ENCODE assay signal across 13 mouse cellular contexts in genomic region chr16:21405224-21405969, GRCm38 (mm10). TPM values are rescaled to one million over a fixed set of nuclear protein-coding genes. Genes with fewer than 3 reads are reported as not detected.
DNase-seq lines count a peak whose midpoint lies in the region; ATAC-seq lines count a peak whose summit lies in the region.
"Had no signal": no experiment of that assay in that cellular context is flagged by ENCODE, and none has a peak within 500 bp of the region (broad histone marks: within the 10 kb centered on the region; RNA-seq: fewer than 3 reads in every experiment).

No protein-coding gene starts in this region.

- no peaks in the 10 kb centered on the region for H3K36me3 ChIP-seq in heart, embryonic 10.5 days
- H3K36me3 ChIP-seq in midbrain, embryonic 12.5 days, result no peaks in the 10 kb centered on the region
- no peaks in the 10 kb centered on the region for H3K36me3 ChIP-seq in midbrain, embryonic 11.5 days (ENCODE audit: control insufficient read depth, insufficient read depth, low read length)
- H3K36me3 ChIP-seq in hindbrain, embryonic 14.5 days (replicated peaks; ENCODE audit: control insufficient read depth, insufficient read depth), result no peaks in the 10 kb centered on the region
- no peaks in the 10 kb centered on the region for H3K36me3 ChIP-seq in stomach, embryonic 15.5 days
- H3K36me3 ChIP-seq: heart, embryonic 15.5 days; liver, embryonic 12.5 days had no signal

- H3K27ac ChIP-seq in heart, embryonic 10.5 days, result peak overlapping the region; percentile 52
- H3K27ac ChIP-seq in midbrain, embryonic 12.5 days (replicated peaks), result peak overlapping the region; percentile 56
- no peak overlapping the region for H3K27ac ChIP-seq in midbrain, embryonic 11.5 days (ENCODE audit: low read depth, low read length)
- H3K27ac ChIP-seq in hindbrain, embryonic 14.5 days, result no peak overlapping the region
- H3K27ac ChIP-seq in stomach, embryonic 15.5 days, result no peak overlapping the region
- H3K27ac ChIP-seq: heart, embryonic 15.5 days; liver, embryonic 12.5 days had no signal

- no peaks in the 10 kb centered on the region for H3K9me3 ChIP-seq in heart, embryonic 10.5 days
- no peaks in the 10 kb centered on the region for H3K9me3 ChIP-seq in midbrain, embryonic 12.5 days
- H3K9me3 ChIP-seq in midbrain, embryonic 11.5 days (ENCODE audit: control insufficient read depth, low read length), result no peaks in the 10 kb centered on the region
- no peaks in the 10 kb centered on the region for H3K9me3 ChIP-seq in hindbrain, embryonic 14.5 days (ENCODE audit: control insufficient read depth, low read length)
- no peaks in the 10 kb centered on the region for H3K9me3 ChIP-seq in stomach, embryonic 15.5 days
- H3K9me3 ChIP-seq: heart, embryonic 15.5 days; liver, embryonic 12.5 days had no signal

- DNase-seq in heart, embryonic 10.5 days (ENCODE audit: low spot score), result no peak
- no peak for DNase-seq in heart, adult 18-20 months
- DNase-seq in midbrain, embryonic 11.5 days (ENCODE audit: low spot score, missing footprints), result no peak
- no peak for DNase-seq in hindbrain, embryonic 14.5 days (ENCODE audit: low spot score)
- DNase-seq in left cerebral cortex, postnatal 4 days, result no peak
- no peak for DNase-seq in ovary, postnatal 10 days (ENCODE audit: low spot score)
- DNase-seq: cerebellum, adult 8-10 months; lung, postnatal 14 days; thymus, postnatal 36 days had no signal

- H3K27me3 ChIP-seq in heart, embryonic 10.5 days (ENCODE audit: insufficient read depth, poor library complexity, severe bottlenecking), result no peaks in the 10 kb centered on the region
- no peaks in the 10 kb centered on the region; the same call in 1 of the 2 replicates for H3K27me3 ChIP-seq in midbrain, embryonic 12.5 days
- no peaks in the 10 kb centered on the region for H3K27me3 ChIP-seq in midbrain, embryonic 11.5 days (ENCODE audit: control insufficient read depth, insufficient read depth, low read length)
- H3K27me3 ChIP-seq in hindbrain, embryonic 14.5 days (ENCODE audit: control insufficient read depth, insufficient read depth, low read length), result no peaks in the 10 kb centered on the region
- no peaks in the 10 kb centered on the region for H3K27me3 ChIP-seq in stomach, embryonic 15.5 days (replicated peaks)
- H3K27me3 ChIP-seq: heart, embryonic 15.5 days had no signal

- ATAC-seq in midbrain, embryonic 12.5 days (ENCODE audit: low FRiP score, low read depth), result peak; percentile 58; the same call in 1 of the 2 replicates
- no peak; the same call in 1 of the 2 replicates for ATAC-seq in midbrain, embryonic 11.5 days (ENCODE audit: low FRiP score)
- peak; percentile 31; the same call in 1 of the 2 replicates for ATAC-seq in hindbrain, embryonic 14.5 days (ENCODE audit: low FRiP score)
- ATAC-seq in stomach, embryonic 15.5 days (ENCODE audit: insufficient read depth, low FRiP score, low read depth), result peak; percentile 43; the same call in 1 of the 2 replicates
- ATAC-seq: liver, embryonic 12.5 days had no signal

- no peak overlapping the region for H3K4me2 ChIP-seq in midbrain, embryonic 12.5 days (replicated peaks)
- H3K4me2 ChIP-seq in midbrain, embryonic 11.5 days, result no peak overlapping the region
- H3K4me2 ChIP-seq in hindbrain, embryonic 14.5 days (replicated peaks), result no peak overlapping the region
- no peak overlapping the region for H3K4me2 ChIP-seq in stomach, embryonic 15.5 days
- H3K4me2 ChIP-seq: heart, embryonic 15.5 days; liver, embryonic 12.5 days had no signal

- no peak overlapping the region; the same call in 1 of the 2 replicates for H3K9ac ChIP-seq in midbrain, embryonic 12.5 days (replicated peaks)
- H3K9ac ChIP-seq in midbrain, embryonic 11.5 days (ENCODE audit: low read length), result no peak overlapping the region
- H3K9ac ChIP-seq in hindbrain, embryonic 14.5 days, result no peak overlapping the region
- H3K9ac ChIP-seq in stomach, embryonic 15.5 days, result no peak overlapping the region
- H3K9ac ChIP-seq: heart, embryonic 15.5 days; liver, embryonic 12.5 days had no signal

- 28% methylated on average over 6 of the region's 6 CpGs for WGBS in heart, embryonic 10.5 days
- WGBS in midbrain, embryonic 12.5 days, result 64% methylated on average over 6 of the region's 6 CpGs
- 72% methylated on average over 6 of the region's 6 CpGs for WGBS in midbrain, embryonic 11.5 days
- WGBS in hindbrain, embryonic 14.5 days, result 49% methylated on average over 6 of the region's 6 CpGs
- 37% methylated on average over 6 of the region's 6 CpGs for WGBS in stomach, embryonic 15.5 days

- H3K4me3 ChIP-seq in heart, embryonic 10.5 days, result no peak overlapping the region
- H3K4me3 ChIP-seq in midbrain, embryonic 12.5 days, result no peak overlapping the region
- no peak overlapping the region for H3K4me3 ChIP-seq in midbrain, embryonic 11.5 days (ENCODE audit: low read depth, low read length)
- no peak overlapping the region for H3K4me3 ChIP-seq in hindbrain, embryonic 14.5 days (replicated peaks; ENCODE audit: low read length)
- H3K4me3 ChIP-seq in stomach, embryonic 15.5 days (replicated peaks), result no peak overlapping the region
- H3K4me3 ChIP-seq: heart, embryonic 15.5 days; liver, embryonic 12.5 days had no signal

- intact Hi-C loops in left cerebral cortex, postnatal 4 days (cut with DNase I), result no loop called here

- H3K4me1 ChIP-seq in heart, embryonic 10.5 days, result peaks cover 50% of the 10 kb centered on the region
- 0 out of 2 replicates have a peak, but pooled peaks cover 12% of the 10 kb centered on the region for H3K4me1 ChIP-seq in midbrain, embryonic 12.5 days
- no peaks in the 10 kb centered on the region for H3K4me1 ChIP-seq in midbrain, embryonic 11.5 days (ENCODE audit: control insufficient read depth, insufficient read depth, low read length)
- H3K4me1 ChIP-seq in hindbrain, embryonic 14.5 days (replicated peaks; ENCODE audit: control insufficient read depth, insufficient read depth, low read length), result 0 out of 2 replicates have a peak, but pooled peaks cover 5% of the 10 kb centered on the region
- H3K4me1 ChIP-seq in stomach, embryonic 15.5 days, result peaks cover 18% of the 10 kb centered on the region
- H3K4me1 ChIP-seq: liver, embryonic 12.5 days had no signal

RNA-seq across cellular contexts. Expression of gene Vps8, which starts 17.5 kb away (rescaled TPM):
- 20.6 and 31.5 TPM in 2 replicates for polyA plus RNA-seq in heart, embryonic 10.5 days (2016; fragmentation: Nextera tagmentation; extraction: Ambion mirVana)
- 10 to 100 TPM; 21.3 to 23.6 TPM for total RNA-seq in heart, adult 18-20 months (2021)
- polyA plus RNA-seq in midbrain, embryonic 12.5 days (2016; fragmentation: Nextera tagmentation; extraction: Ambion mirVana), result 32.5 and 33.3 TPM in 2 replicates
- 27.1 and 28.4 TPM in 2 replicates for polyA plus RNA-seq in midbrain, embryonic 11.5 days (2014; fragmentation: Nextera tagmentation; extraction: Ambion mirVana)
- 37.0 and 40.7 TPM in 2 replicates for polyA plus RNA-seq in hindbrain, embryonic 14.5 days (2014; fragmentation: Nextera tagmentation; extraction: Ambion mirVana)
- 17.2 and 24.8 TPM in 2 replicates for polyA plus RNA-seq in stomach, embryonic 15.5 days (2015; fragmentation: Nextera tagmentation; extraction: Ambion mirVana)
- total RNA-seq in left cerebral cortex, postnatal 4 days (2021), result 10 to 100 TPM; 58.6 to 70.0 TPM

Comparison
In these comparisons a context has a peak if more than half of its experiments do, and no peak if none do; other contexts are left out.
1. H3K27ac ChIP-seq: peak in heart, embryonic 10.5 days (single experiment) and midbrain, embryonic 12.5 days (single experiment); none in midbrain, embryonic 11.5 days (single experiment), hindbrain, embryonic 14.5 days (single experiment) and stomach, embryonic 15.5 days (single experiment).